Mouse (Mus musculus): ENCODE measurements around the gene Scand1.

GRCm38 (mm10) chr2:156310945-156311344, 1.6 kb downstream of the Scand1 start:
- no peak for TF ChIP-seq EP300 (IDR thresholded peaks at IDR 0.05; ENCODE audit: low read depth)
- no peak for TF ChIP-seq CTCF (IDR thresholded peaks at IDR 0.05; ENCODE audit: low read depth)
